Comparison of ENCODE assay signal across 9 mouse cellular contexts in genomic region chr1:143740581-143740980, GRCm38 (mm10). TPM values are rescaled to one million over a fixed set of nuclear protein-coding genes. Genes with fewer than 3 reads are reported as not detected.
DNase-seq lines count a peak whose midpoint lies in the region; ATAC-seq lines count a peak whose summit lies in the region.
"Had no signal": no experiment of that assay in that cellular context is flagged by ENCODE, and none has a peak within 500 bp of the region (broad histone marks: within the 10 kb centered on the region; RNA-seq: fewer than 3 reads in every experiment).

No protein-coding gene starts in this region.

- no peak overlapping the region for H3K9ac ChIP-seq in forebrain, embryonic 12.5 days
- H3K9ac ChIP-seq in forebrain, embryonic 11.5 days (ENCODE audit: low read length): no peak overlapping the region
- H3K9ac ChIP-seq in limb, embryonic 12.5 days (replicated peaks): no peak overlapping the region
- H3K9ac ChIP-seq in forebrain, embryonic 15.5 days (replicated peaks): no peak overlapping the region
- H3K9ac ChIP-seq in midbrain, embryonic 16.5 days (ENCODE audit: low read depth, low read length): no peak overlapping the region

- peaks cover 20% of the 10 kb centered on the region for H3K36me3 ChIP-seq in forebrain, embryonic 12.5 days (replicated peaks)
- peaks cover 3% of the 10 kb centered on the region; the same call in 1 of the 2 replicates for H3K36me3 ChIP-seq in forebrain, embryonic 11.5 days (ENCODE audit: control insufficient read depth, insufficient read depth, low read length)
- peaks cover 32% of the 10 kb centered on the region for H3K36me3 ChIP-seq in limb, embryonic 12.5 days
- H3K36me3 ChIP-seq in limb, embryonic 10.5 days: peaks cover 30% of the 10 kb centered on the region
- H3K36me3 ChIP-seq in forebrain, embryonic 15.5 days: peaks cover 29% of the 10 kb centered on the region
- peaks cover 23% of the 10 kb centered on the region for H3K36me3 ChIP-seq in midbrain, embryonic 16.5 days (ENCODE audit: control insufficient read depth, insufficient read depth, low read length)

- no peak for DNase-seq in forebrain, embryonic 11.5 days (ENCODE audit: low spot score)
- no peak for DNase-seq in limb, embryonic 10.5 days (ENCODE audit: low spot score)
- DNase-seq in adrenal gland, adult 2 months: no peak
- no peak for DNase-seq in embryo, embryonic 11 days

- peak overlapping the region; percentile 65; the same call in 1 of the 2 replicates for H3K4me2 ChIP-seq in forebrain, embryonic 12.5 days
- no peak overlapping the region; the same call in 1 of the 2 replicates for H3K4me2 ChIP-seq in forebrain, embryonic 11.5 days (ENCODE audit: low read depth, low read length, severe bottlenecking)
- peak overlapping the region; percentile 72 for H3K4me2 ChIP-seq in limb, embryonic 12.5 days
- H3K4me2 ChIP-seq in forebrain, embryonic 15.5 days (replicated peaks): peak overlapping the region; percentile 60
- peak overlapping the region; percentile 83; the same call in 1 of the 2 replicates for H3K4me2 ChIP-seq in midbrain, embryonic 16.5 days (ENCODE audit: low read length)

- H3K27ac ChIP-seq in forebrain, embryonic 12.5 days: no peak overlapping the region
- no peak overlapping the region for H3K27ac ChIP-seq in forebrain, embryonic 11.5 days (ENCODE audit: low read depth, low read length)
- no peak overlapping the region for H3K27ac ChIP-seq in limb, embryonic 12.5 days
- no peak overlapping the region for H3K27ac ChIP-seq in limb, embryonic 10.5 days
- peak overlapping the region; percentile 95; the same call in 1 of the 2 replicates for H3K27ac ChIP-seq in forebrain, embryonic 15.5 days (replicated peaks)
- no peak overlapping the region for H3K27ac ChIP-seq in midbrain, embryonic 16.5 days (ENCODE audit: low read length)

- no peaks in the 10 kb centered on the region; the same call in 1 of the 2 replicates for H3K27me3 ChIP-seq in forebrain, embryonic 12.5 days
- H3K27me3 ChIP-seq in forebrain, embryonic 11.5 days (ENCODE audit: control insufficient read depth, insufficient read depth, low read length): no peaks in the 10 kb centered on the region
- no peaks in the 10 kb centered on the region for H3K27me3 ChIP-seq in limb, embryonic 12.5 days
- H3K27me3 ChIP-seq in limb, embryonic 10.5 days (ENCODE audit: low read depth, poor library complexity, severe bottlenecking): no peaks in the 10 kb centered on the region
- no peaks in the 10 kb centered on the region for H3K27me3 ChIP-seq in forebrain, embryonic 15.5 days
- no peaks in the 10 kb centered on the region for H3K27me3 ChIP-seq in midbrain, embryonic 16.5 days (ENCODE audit: control insufficient read depth, insufficient read depth, low read depth, low read length)
- H3K27me3 ChIP-seq: limb, embryonic 15.5 days had no signal

- 89% methylated on average over 9 of the region's 10 CpGs for WGBS in forebrain, embryonic 12.5 days
- WGBS in forebrain, embryonic 11.5 days: 91% methylated on average over 10 of the region's 10 CpGs
- 86% methylated on average over 10 of the region's 10 CpGs for WGBS in limb, embryonic 12.5 days
- WGBS in limb, embryonic 10.5 days: 87% methylated on average over 10 of the region's 10 CpGs
- WGBS in forebrain, embryonic 15.5 days: 81% methylated on average over 10 of the region's 10 CpGs
- WGBS in midbrain, embryonic 16.5 days: 91% methylated on average over 9 of the region's 10 CpGs

- no peaks in the 10 kb centered on the region for H3K9me3 ChIP-seq in forebrain, embryonic 12.5 days
- H3K9me3 ChIP-seq in forebrain, embryonic 11.5 days (ENCODE audit: control insufficient read depth, low read length): no peaks in the 10 kb centered on the region
- no peaks in the 10 kb centered on the region for H3K9me3 ChIP-seq in limb, embryonic 12.5 days
- no peaks in the 10 kb centered on the region for H3K9me3 ChIP-seq in limb, embryonic 10.5 days (replicated peaks)
- H3K9me3 ChIP-seq in forebrain, embryonic 15.5 days: no peaks in the 10 kb centered on the region
- H3K9me3 ChIP-seq in midbrain, embryonic 16.5 days (replicated peaks; ENCODE audit: control insufficient read depth, low read length, poor library complexity, severe bottlenecking): no peaks in the 10 kb centered on the region
- H3K9me3 ChIP-seq: limb, embryonic 15.5 days had no signal

- peaks cover 20% of the 10 kb centered on the region for H3K4me1 ChIP-seq in forebrain, embryonic 12.5 days
- H3K4me1 ChIP-seq in forebrain, embryonic 11.5 days (replicated peaks; ENCODE audit: control insufficient read depth, insufficient read depth, low read length): peaks cover 14% of the 10 kb centered on the region
- H3K4me1 ChIP-seq in limb, embryonic 12.5 days (replicated peaks): 0 out of 2 replicates have a peak, but pooled peaks cover 4% of the 10 kb centered on the region
- H3K4me1 ChIP-seq in limb, embryonic 10.5 days: 0 out of 2 replicates have a peak, but pooled peaks cover 5% of the 10 kb centered on the region
- peaks cover 28% of the 10 kb centered on the region for H3K4me1 ChIP-seq in forebrain, embryonic 15.5 days
- peaks cover 4% of the 10 kb centered on the region for H3K4me1 ChIP-seq in midbrain, embryonic 16.5 days (ENCODE audit: control insufficient read depth, insufficient read depth, low read length)
- H3K4me1 ChIP-seq: limb, embryonic 15.5 days had no signal

- no peak for ATAC-seq in forebrain, embryonic 12.5 days (ENCODE audit: low FRiP score)
- no peak for ATAC-seq in forebrain, embryonic 11.5 days (replicated peaks; ENCODE audit: low FRiP score)
- no peak for ATAC-seq in limb, embryonic 12.5 days (ENCODE audit: insufficient number of reproducible peaks, insufficient read depth, low FRiP score, low TSS enrichment, low read depth)
- ATAC-seq in forebrain, embryonic 15.5 days (replicated peaks): no peak
- ATAC-seq in midbrain, embryonic 16.5 days: no peak

- no peak overlapping the region for H3K4me3 ChIP-seq in forebrain, embryonic 12.5 days (replicated peaks)
- no peak overlapping the region for H3K4me3 ChIP-seq in forebrain, embryonic 11.5 days (ENCODE audit: low read depth, low read length)
- peak overlapping the region; percentile 78; the same call in 1 of the 2 replicates for H3K4me3 ChIP-seq in limb, embryonic 12.5 days (replicated peaks)
- H3K4me3 ChIP-seq in limb, embryonic 10.5 days: no peak overlapping the region
- no peak overlapping the region; the same call in 1 of the 2 replicates for H3K4me3 ChIP-seq in forebrain, embryonic 15.5 days
- no peak overlapping the region for H3K4me3 ChIP-seq in midbrain, embryonic 16.5 days (ENCODE audit: low read depth, low read length)

RNA-seq across cellular contexts. Expression of gene Glrx2, which starts 24.4 kb away (rescaled TPM):
- polyA plus RNA-seq in forebrain, embryonic 12.5 days (2016; fragmentation: Nextera tagmentation; extraction: Ambion mirVana): 158 and 160 TPM in 2 replicates
- polyA plus RNA-seq in forebrain, embryonic 11.5 days (2014; fragmentation: Nextera tagmentation; extraction: Ambion mirVana): 90.9 and 99.5 TPM in 2 replicates
- polyA plus RNA-seq in limb, embryonic 12.5 days (2016; fragmentation: Nextera tagmentation; extraction: Ambion mirVana): 119 and 122 TPM in 2 replicates
- polyA plus RNA-seq in limb, embryonic 10.5 days (2016; fragmentation: Nextera tagmentation; extraction: Ambion mirVana): 71.6 and 80.7 TPM in 2 replicates
- polyA plus RNA-seq in forebrain, embryonic 15.5 days (2015; fragmentation: Nextera tagmentation; extraction: Ambion mirVana): 177 TPM in 2 replicates
- polyA plus RNA-seq in midbrain, embryonic 16.5 days (2015; fragmentation: Nextera tagmentation; extraction: Ambion mirVana): 120 and 121 TPM in 2 replicates
- 100 to 1,000 TPM in 1 of 2 experiments, 10 to 100 TPM in 1; 94.8 to 104 TPM for total RNA-seq in adrenal gland, adult 2 months (2021)
- polyA plus RNA-seq in adrenal gland, adult 2 months (2012; rRNA removed): 22.5 and 34.7 TPM in 2 replicates

RNA-seq across cellular contexts. Expression of gene Trove2, which starts 36.3 kb away (rescaled TPM):
- polyA plus RNA-seq in forebrain, embryonic 12.5 days (2016; fragmentation: Nextera tagmentation; extraction: Ambion mirVana): 47.8 and 57.3 TPM in 2 replicates
- polyA plus RNA-seq in forebrain, embryonic 11.5 days (2014; fragmentation: Nextera tagmentation; extraction: Ambion mirVana): 42.4 and 50.1 TPM in 2 replicates
- polyA plus RNA-seq in limb, embryonic 12.5 days (2016; fragmentation: Nextera tagmentation; extraction: Ambion mirVana): 24.2 and 28.7 TPM in 2 replicates
- 17.3 and 23.6 TPM in 2 replicates for polyA plus RNA-seq in limb, embryonic 10.5 days (2016; fragmentation: Nextera tagmentation; extraction: Ambion mirVana)
- 48.1 and 53.3 TPM in 2 replicates for polyA plus RNA-seq in forebrain, embryonic 15.5 days (2015; fragmentation: Nextera tagmentation; extraction: Ambion mirVana)
- 36.4 and 40.0 TPM in 2 replicates for polyA plus RNA-seq in midbrain, embryonic 16.5 days (2015; fragmentation: Nextera tagmentation; extraction: Ambion mirVana)
- 10 to 100 TPM; 11.3 to 18.1 TPM for total RNA-seq in adrenal gland, adult 2 months (2021)
- 0.48 and 0.51 TPM in 2 replicates for polyA plus RNA-seq in adrenal gland, adult 2 months (2012; rRNA removed)

RNA-seq across cellular contexts. Expression of gene Uchl5, which starts 36.5 kb away (rescaled TPM):
- 92.8 and 94.0 TPM in 2 replicates for polyA plus RNA-seq in forebrain, embryonic 12.5 days (2016; fragmentation: Nextera tagmentation; extraction: Ambion mirVana)
- polyA plus RNA-seq in forebrain, embryonic 11.5 days (2014; fragmentation: Nextera tagmentation; extraction: Ambion mirVana): 79.6 and 87.8 TPM in 2 replicates
- 84.4 and 91.9 TPM in 2 replicates for polyA plus RNA-seq in limb, embryonic 12.5 days (2016; fragmentation: Nextera tagmentation; extraction: Ambion mirVana)
- polyA plus RNA-seq in limb, embryonic 10.5 days (2016; fragmentation: Nextera tagmentation; extraction: Ambion mirVana): 114 and 116 TPM in 2 replicates
- polyA plus RNA-seq in forebrain, embryonic 15.5 days (2015; fragmentation: Nextera tagmentation; extraction: Ambion mirVana): 63.5 and 73.4 TPM in 2 replicates
- polyA plus RNA-seq in midbrain, embryonic 16.5 days (2015; fragmentation: Nextera tagmentation; extraction: Ambion mirVana): 60.6 and 66.4 TPM in 2 replicates
- total RNA-seq in adrenal gland, adult 2 months (2021): 10 to 100 TPM; 20.5 to 23.7 TPM
- 1.2 and 1.9 TPM in 2 replicates for polyA plus RNA-seq in adrenal gland, adult 2 months (2012; rRNA removed)

RNA-seq across cellular contexts. Expression of gene Cdc73, which starts 37.9 kb away (rescaled TPM):
- polyA plus RNA-seq in forebrain, embryonic 12.5 days (2016; fragmentation: Nextera tagmentation; extraction: Ambion mirVana): 46.3 and 48.8 TPM in 2 replicates
- 30.1 and 31.5 TPM in 2 replicates for polyA plus RNA-seq in forebrain, embryonic 11.5 days (2014; fragmentation: Nextera tagmentation; extraction: Ambion mirVana)
- polyA plus RNA-seq in limb, embryonic 12.5 days (2016; fragmentation: Nextera tagmentation; extraction: Ambion mirVana): 33.7 and 39.7 TPM in 2 replicates
- 30.9 and 31.1 TPM in 2 replicates for polyA plus RNA-seq in limb, embryonic 10.5 days (2016; fragmentation: Nextera tagmentation; extraction: Ambion mirVana)
- 25.8 and 31.0 TPM in 2 replicates for polyA plus RNA-seq in forebrain, embryonic 15.5 days (2015; fragmentation: Nextera tagmentation; extraction: Ambion mirVana)
- polyA plus RNA-seq in midbrain, embryonic 16.5 days (2015; fragmentation: Nextera tagmentation; extraction: Ambion mirVana): 14.3 and 17.5 TPM in 2 replicates
- total RNA-seq in adrenal gland, adult 2 months (2021): 100 to 1,000 TPM in 1 of 2 experiments, 10 to 100 TPM in 1; 94.4 to 109 TPM
- 0.33 and 0.45 TPM in 2 replicates for polyA plus RNA-seq in adrenal gland, adult 2 months (2012; rRNA removed)

Comparison
In these comparisons a context has a peak if more than half of its experiments do, and no peak if none do; other contexts are left out.
1. RNA of gene Trove2, which starts 36.3 kb away (polyA plus RNA-seq): 48.1 to 53.3 TPM in forebrain, embryonic 15.5 days, 42.4 to 50.1 TPM in forebrain, embryonic 11.5 days, 47.8 to 57.3 TPM in forebrain, embryonic 12.5 days, 36.4 to 40.0 TPM in midbrain, embryonic 16.5 days, 24.2 to 28.7 TPM in limb, embryonic 12.5 days and 17.3 to 23.6 TPM in limb, embryonic 10.5 days; 0.48 to 0.51 TPM in adrenal gland, adult 2 months; every median in the first group is over 10 times any median in the second.
2. RNA of gene Uchl5, which starts 36.5 kb away (polyA plus RNA-seq): 114 to 116 TPM in limb, embryonic 10.5 days, 92.8 to 94.0 TPM in forebrain, embryonic 12.5 days, 84.4 to 91.9 TPM in limb, embryonic 12.5 days, 79.6 to 87.8 TPM in forebrain, embryonic 11.5 days, 63.5 to 73.4 TPM in forebrain, embryonic 15.5 days and 60.6 to 66.4 TPM in midbrain, embryonic 16.5 days; 1.2 to 1.9 TPM in adrenal gland, adult 2 months; every median in the first group is over 10 times any median in the second.